Mouse (Mus musculus) liver, adult (tissue): ENCODE measurements around the gene Map3k9.

ENCODE experiments used
- GATA4 ChIP-seq: IDR thresholded peaks from 2 replicates; pipeline ENCODE4 v1.6.1; 2014; ENCODE audit warnings: mild to moderate bottlenecking, low read length; ENCODE audit not compliant: insufficient replicate concordance

The Map3k9 gene

GRCm38 (mm10) chr12:81748918-81749317 lies 32.1 kb downstream of the Map3k9 start:
- TF ChIP-seq GATA4, result no peak

GRCm38 (mm10) chr12:81748021-81748576 lies 32.9 kb downstream of the Map3k9 start:
- no peak for TF ChIP-seq GATA4

- no peak for TF ChIP-seq GATA4
These were observed 34.5 kb downstream of the Map3k9 start for GRCm38 (mm10) chr12:81746400-81747024.

GRCm38 (mm10) chr12:81735246-81736070 lies 45.5 kb downstream of the Map3k9 start:
- no peak for TF ChIP-seq GATA4

GRCm38 (mm10) chr12:81726246-81726822 lies 54.6 kb downstream of the Map3k9 start:
- TF ChIP-seq GATA4, result no peak

GRCm38 (mm10) chr12:81724776-81725175 lies 56.2 kb downstream of the Map3k9 start:
- TF ChIP-seq GATA4, result no peak

- no peak for TF ChIP-seq GATA4
These were observed 57.6 kb downstream of the Map3k9 start for GRCm38 (mm10) chr12:81723375-81723774.

- TF ChIP-seq GATA4, result no peak
These were observed 61.3 kb downstream of the Map3k9 start for GRCm38 (mm10) chr12:81719715-81720114.

- no peak for TF ChIP-seq GATA4
These were observed 61.8 kb downstream of the Map3k9 start for GRCm38 (mm10) chr12:81719161-81719560.

GRCm38 (mm10) chr12:81712618-81713017 lies 68.4 kb downstream of the Map3k9 start:
- TF ChIP-seq GATA4, result no peak

GRCm38 (mm10) chr12:81702903-81703302 lies 78.1 kb downstream of the Map3k9 start:
- no peak for TF ChIP-seq GATA4

- TF ChIP-seq GATA4, result no peak
These were observed 83.0 kb downstream of the Map3k9 start for GRCm38 (mm10) chr12:81698011-81698410.

- TF ChIP-seq GATA4, result no peak
These were observed 89.7 kb downstream of the Map3k9 start for GRCm38 (mm10) chr12:81691177-81691730.

GRCm38 (mm10) chr12:81690751-81691150 lies 90.2 kb downstream of the Map3k9 start:
- no peak for TF ChIP-seq GATA4

- no peak for TF ChIP-seq GATA4
These were observed 90.9 kb downstream of the Map3k9 start for GRCm38 (mm10) chr12:81690111-81690510.
